Mouse (Mus musculus): ENCODE results near the gene Rps27l. TPM values are rescaled to one million over a fixed set of nuclear protein-coding genes. Genes with fewer than 3 reads are reported as not detected.
"Not testable (repeated sequence)": the region's sequence is repeated elsewhere in the genome, so short reads cannot be mapped to it uniquely, and the experiment has no call there.

The Rps27l gene
- total and polyA plus RNA-seq, 3 experiments: 469 to 502 TPM; not detected in 1

GRCm38 (mm10) chr9:66912304-66912703 lies 33.6 kb upstream of the Rps27l start:
- no peak for TF ChIP-seq BHLHE40 (IDR thresholded peaks at IDR 0.05; ENCODE audit: borderline replicate concordance, low read depth, low read length)
- no peak for TF ChIP-seq EP300 (IDR thresholded peaks at IDR 0.05; ENCODE audit: low read depth in 1 of 2, low read length in 2 of 2)
- TF ChIP-seq USF1 (IDR thresholded peaks at IDR 0.05; ENCODE audit: low read depth, low read length): no peak
- no peak for TF ChIP-seq GABPA (IDR thresholded peaks at IDR 0.05; ENCODE audit: low read depth, low read length)
- no peak for TF ChIP-seq MYC (IDR thresholded peaks at IDR 0.05; ENCODE audit: low read depth, low read length)
- TF ChIP-seq MXI1 (IDR thresholded peaks at IDR 0.05; ENCODE audit: low read depth, low read length): no peak
- TF ChIP-seq SIN3A (IDR thresholded peaks at IDR 0.05; ENCODE audit: low read length): no peak
- TF ChIP-seq MAX (IDR thresholded peaks at IDR 0.05; ENCODE audit: low read length): no peak
- no peak for TF ChIP-seq SMC3 (IDR thresholded peaks at IDR 0.05; ENCODE audit: low read depth, low read length)
- H3K9ac ChIP-seq (ENCODE audit: control insufficient read depth, low read depth, low read length, poor library complexity, severe bottlenecking): no peak overlapping the region
- no peak for DNase-seq (ENCODE audit: low read depth, low spot score)
- H3K79me2 ChIP-seq (ENCODE audit: control insufficient read depth, insufficient read depth, low read length, poor library complexity): peaks cover 33% of the 10 kb centered on the region
- peaks cover 0 to 37% of the 10 kb centered on the region in 2 experiments; a peak in 2 of 4 replicates for H3K36me3 ChIP-seq (ENCODE audit: control insufficient read depth in 1 of 2, insufficient read depth in 2 of 2, low read length in 2 of 2)
- no peaks in the 10 kb centered on the region for H3K27me3 ChIP-seq (ENCODE audit: control insufficient read depth in 1 of 2, insufficient read depth in 2 of 2, low read length in 2 of 2)
- H3K27ac ChIP-seq (ENCODE audit: control insufficient read depth, low read depth, low read length): no peak overlapping the region
- peaks cover 29 to 33% of the 10 kb centered on the region in 2 experiments for H3K4me1 ChIP-seq (ENCODE audit: control insufficient read depth in 1 of 2, insufficient read depth in 2 of 2, low read length in 2 of 2)
- H3K9me3 ChIP-seq (replicated peaks; ENCODE audit: insufficient read depth, low read length): no peaks in the 10 kb centered on the region
- H3K4me3 ChIP-seq (ENCODE audit: control insufficient read depth in 1 of 2, insufficient read depth in 1 of 2, low read depth in 2 of 2, low read length in 2 of 2): no peak overlapping the region

DNA sequence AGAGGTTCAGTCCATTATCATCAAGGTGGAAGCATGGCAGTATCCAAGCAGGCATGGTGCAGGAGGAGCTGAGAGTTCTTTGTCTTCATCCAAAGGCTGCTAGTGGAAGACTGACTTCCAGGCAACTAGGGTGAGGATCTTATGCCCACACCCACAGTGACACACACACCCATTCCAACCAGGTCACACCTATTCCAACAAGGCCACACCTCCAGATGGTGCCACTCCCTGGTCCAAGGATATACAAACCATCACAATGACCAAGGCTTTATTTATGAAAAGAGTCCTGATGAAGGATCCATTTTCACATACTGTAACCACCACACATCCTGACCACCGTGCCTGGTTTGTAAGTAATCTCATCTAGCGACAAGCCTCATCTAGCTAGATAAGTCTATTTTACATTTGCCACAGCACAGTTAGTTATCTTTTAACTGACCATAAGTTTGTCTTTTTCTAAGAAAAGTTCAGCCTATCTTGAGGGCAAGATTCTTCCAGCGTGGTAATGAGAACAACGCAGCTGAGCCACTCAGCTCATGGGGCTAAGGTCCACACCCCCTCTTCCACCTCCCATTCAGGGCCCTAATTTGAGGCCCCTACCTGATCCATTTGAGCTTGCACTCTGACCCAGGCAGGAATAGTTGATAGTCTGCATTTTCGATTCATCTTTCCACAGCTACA lies 32.5 kb upstream of the Rps27l start:
- peak overlapping the region; percentile 2; the same call in 1 of the 2 replicates for H3K27ac ChIP-seq (ENCODE audit: control insufficient read depth, low read depth, low read length)
- not testable (repeated sequence) for H3K9me3 ChIP-seq (replicated peaks; ENCODE audit: insufficient read depth, low read length); DNase-seq (ENCODE audit: low read depth, low spot score); H3K4me3 ChIP-seq (ENCODE audit: control insufficient read depth in 1 of 2, insufficient read depth in 1 of 2, low read depth in 2 of 2, low read length in 2 of 2); H3K9ac ChIP-seq (ENCODE audit: control insufficient read depth, low read depth, low read length, poor library complexity, severe bottlenecking); H3K27me3 ChIP-seq (ENCODE audit: control insufficient read depth in 1 of 2, insufficient read depth in 2 of 2, low read length in 2 of 2)
- TF ChIP-seq EP300 (IDR thresholded peaks at IDR 0.05; ENCODE audit: low read depth in 1 of 2, low read length in 2 of 2): peak in 1 of 2 experiments; percentile 23; a peak in 1 of 4 replicates
- H3K4me1 ChIP-seq (ENCODE audit: control insufficient read depth in 1 of 2, insufficient read depth in 2 of 2, low read length in 2 of 2): peaks cover 37 to 39% of the 10 kb centered on the region in 2 experiments
- H3K36me3 ChIP-seq (ENCODE audit: control insufficient read depth in 1 of 2, insufficient read depth in 2 of 2, low read length in 2 of 2): peaks cover 0 to 48% of the 10 kb centered on the region in 2 experiments; a peak in 2 of 4 replicates
- H3K79me2 ChIP-seq (ENCODE audit: control insufficient read depth, insufficient read depth, low read length, poor library complexity): peaks cover 36% of the 10 kb centered on the region

DNA sequence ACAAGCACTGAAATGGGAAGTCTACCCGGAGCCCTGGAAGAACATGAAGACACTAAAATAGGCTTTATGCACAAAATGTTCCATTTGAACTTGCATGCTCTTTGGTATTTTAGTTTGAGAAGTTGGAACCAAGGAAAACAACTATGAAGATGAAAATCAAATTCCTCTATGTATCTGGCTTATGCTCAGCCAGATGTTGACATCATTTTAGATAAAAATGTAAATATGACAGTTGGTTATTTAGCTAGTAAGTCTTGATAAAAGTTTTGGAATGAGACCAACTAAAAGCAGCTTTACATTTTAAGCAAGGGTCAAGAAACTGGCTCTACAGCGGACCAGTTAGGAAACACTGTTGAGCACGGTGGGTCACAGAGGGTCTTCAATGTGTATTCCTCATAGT lies 31.3 kb upstream of the Rps27l start:
- no peak overlapping the region for H3K9ac ChIP-seq (ENCODE audit: control insufficient read depth, low read depth, low read length, poor library complexity, severe bottlenecking)
- H3K36me3 ChIP-seq (ENCODE audit: control insufficient read depth in 1 of 2, insufficient read depth in 2 of 2, low read length in 2 of 2): peaks cover 0 to 51% of the 10 kb centered on the region in 2 experiments; a peak in 2 of 4 replicates
- TF ChIP-seq BHLHE40 (IDR thresholded peaks at IDR 0.05; ENCODE audit: borderline replicate concordance, low read depth, low read length): no peak
- TF ChIP-seq MYB (IDR thresholded peaks at IDR 0.05; ENCODE audit: low read depth, low read length): peak; percentile 34; the same call in 1 of the 2 replicates
- no peak for TF ChIP-seq GABPA (IDR thresholded peaks at IDR 0.05; ENCODE audit: low read depth, low read length)
- no peak for TF ChIP-seq TAL1 (IDR thresholded peaks at IDR 0.05; ENCODE audit: low read length)
- no peak for TF ChIP-seq KAT2A (conservative IDR thresholded peaks at IDR 0.05; ENCODE audit: low read depth, low read length)
- TF ChIP-seq TCF12 (IDR thresholded peaks at IDR 0.05; ENCODE audit: low read depth, low read length): 0 out of 2 replicates have a peak, but pooled peaks have one; percentile 4
- no peak for TF ChIP-seq SMC3 (IDR thresholded peaks at IDR 0.05; ENCODE audit: low read depth, low read length)
- TF ChIP-seq ZMIZ1 (IDR thresholded peaks at IDR 0.05; ENCODE audit: low read depth, low read length): no peak
- TF ChIP-seq HCFC1 (IDR thresholded peaks at IDR 0.05; ENCODE audit: low read depth, low read length): no peak
- TF ChIP-seq MAFK (IDR thresholded peaks at IDR 0.05; ENCODE audit: borderline replicate concordance, low read depth, low read length): no peak
- TF ChIP-seq CTCF (IDR thresholded peaks at IDR 0.05 in 2 of 3, conservative IDR thresholded peaks at IDR 0.05 in 1 of 3; ENCODE audit: control insufficient read depth in 1 of 3, insufficient read depth in 1 of 3, low read depth in 2 of 3, low read length in 3 of 3, poor library complexity in 1 of 3, severe bottlenecking in 1 of 3): no peak
- no peak for TF ChIP-seq RCOR1 (IDR thresholded peaks at IDR 0.05; ENCODE audit: low read depth, low read length)
- no peak for TF ChIP-seq USF2 (IDR thresholded peaks at IDR 0.05; ENCODE audit: borderline replicate concordance in 1 of 2, insufficient read depth in 1 of 2, low read depth in 1 of 2, low read length in 2 of 2)
- TF ChIP-seq POLR2AphosphoS5 (IDR thresholded peaks at IDR 0.05; ENCODE audit: borderline replicate concordance, low read depth, low read length): no peak
- peak; percentile 57 to 64 for TF ChIP-seq EP300 (IDR thresholded peaks at IDR 0.05; ENCODE audit: low read depth in 1 of 2, low read length in 2 of 2)
- TF ChIP-seq GATA1 (IDR thresholded peaks at IDR 0.05; ENCODE audit: low read depth, low read length): peak; percentile 48; the same call in 1 of the 2 replicates
- no peak for TF ChIP-seq MXI1 (IDR thresholded peaks at IDR 0.05; ENCODE audit: low read depth, low read length)
- TF ChIP-seq ETS1 (IDR thresholded peaks at IDR 0.05; ENCODE audit: low read depth, low read length): peak; percentile 54; the same call in 1 of the 2 replicates
- no peak for TF ChIP-seq MYC (IDR thresholded peaks at IDR 0.05; ENCODE audit: low read depth, low read length)
- no peak for TF ChIP-seq NELFE (IDR thresholded peaks at IDR 0.05; ENCODE audit: low read depth, low read length)

More for the DNA sequence above, 31.3 kb upstream of the Rps27l start:
- Histone ChIP-seq H3K4me3 (ENCODE audit: control insufficient read depth in 1 of 2, insufficient read depth in 1 of 2, low read depth in 2 of 2, low read length in 2 of 2) (no peak overlapping the region), H3K4me1 (ENCODE audit: control insufficient read depth in 1 of 2, insufficient read depth in 2 of 2, low read length in 2 of 2) (peaks cover 39 to 41% of the 10 kb centered on the region in 2 experiments), H3K27ac (ENCODE audit: control insufficient read depth, low read depth, low read length) (peak overlapping the region; percentile 99), H3K9me3 (replicated peaks; ENCODE audit: insufficient read depth, low read length) (no peaks in the 10 kb centered on the region), H3K79me2 (ENCODE audit: control insufficient read depth, insufficient read depth, low read length, poor library complexity) (peaks cover 43% of the 10 kb centered on the region), H3K27me3 (ENCODE audit: control insufficient read depth in 1 of 2, insufficient read depth in 2 of 2, low read length in 2 of 2) (no peaks in the 10 kb centered on the region)
- peak; percentile 35 for DNase-seq (ENCODE audit: low read depth, low spot score)

All from MEL (cell line).